Comparison of ENCODE assay signal across 20 mouse cellular contexts in the genomic region with DNA sequence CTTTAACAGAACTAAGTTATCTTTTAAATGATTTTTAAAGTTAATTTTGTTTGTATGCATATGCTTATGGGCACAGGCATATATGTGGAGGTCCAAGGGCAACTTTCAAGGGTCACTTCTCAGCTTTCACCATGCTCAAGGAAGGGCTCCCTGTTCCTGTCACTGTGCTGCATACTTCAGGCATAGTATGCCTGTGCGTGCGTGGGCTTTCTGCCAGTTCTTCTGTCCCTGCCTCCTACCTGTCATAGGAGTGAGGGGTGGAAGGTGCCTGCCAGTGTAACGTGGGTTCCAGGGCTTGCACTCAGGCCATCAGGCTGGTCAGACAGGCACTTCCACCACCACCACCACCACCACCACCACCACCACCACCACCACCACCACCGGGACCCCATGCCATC.
DNase-seq lines count a peak whose midpoint lies in the region; ATAC-seq and TF ChIP-seq lines count a peak whose summit lies in the region.
"Had no signal": no experiment of that assay in that cellular context is flagged by ENCODE, and none has a peak within 500 bp of the region (broad histone marks: within the 10 kb centered on the region; RNA-seq: fewer than 3 reads in every experiment).

No protein-coding gene starts in this region.

- no peaks in the 10 kb centered on the region for H3K79me2 ChIP-seq in heart, adult 2 months (replicated peaks; ENCODE audit: control insufficient read depth, insufficient read depth, low read length)

- TF ChIP-seq CTCF in heart, adult 2 months (IDR thresholded peaks at IDR 0.05), result no peak

- H3K9ac ChIP-seq in heart, embryonic 16.5 days (ENCODE audit: low read length), result no peak overlapping the region
- H3K9ac ChIP-seq in heart, adult 2 months (ENCODE audit: low read depth, low read length), result no peak overlapping the region
- H3K9ac ChIP-seq in lung, embryonic 15.5 days, result no peak overlapping the region
- H3K9ac ChIP-seq: embryonic facial prominence, embryonic 13.5 days; hindbrain, embryonic 12.5 days; liver, postnatal 0 days had no signal

- peak overlapping the region; percentile 58 for H3K27ac ChIP-seq in heart, embryonic 16.5 days (ENCODE audit: low read length)
- no peak overlapping the region for H3K27ac ChIP-seq in heart, adult 2 months
- peak overlapping the region; percentile 53 for H3K27ac ChIP-seq in lung, embryonic 15.5 days
- H3K27ac ChIP-seq: embryonic facial prominence, embryonic 13.5 days; gastrocnemius, adult 2 months; hindbrain, embryonic 12.5 days; left cerebral cortex, adult 2 months had no signal

- peak; percentile 19 to 31 for DNase-seq in cerebellum, postnatal 10 days
- DNase-seq in cerebellum, adult 8-10 months, result no peak
- no peak for DNase-seq in heart, adult 2 months
- DNase-seq in lung, postnatal 36 days, result no peak
- DNase-seq in urinary bladder, postnatal 14 days (ENCODE audit: low spot score), result peak; percentile 16
- DNase-seq in urinary bladder, postnatal 4 days (ENCODE audit: low spot score in 2 of 2), result no peak
- DNase-seq: cerebellum, adult 9-11 months; gastrocnemius, adult 2 months; heart, postnatal 10 days; layer of hippocampus, adult 9-11 months; left cerebral cortex, postnatal 4 days; liver, postnatal 0 days; right cerebral cortex, postnatal 25 days; thymus, postnatal 25 days had no signal

- no peak for TF ChIP-seq POLR2A in heart, adult 2 months (IDR thresholded peaks at IDR 0.05; ENCODE audit: insufficient read depth, low read depth, low read length)

- ATAC-seq in heart, embryonic 16.5 days (replicated peaks; ENCODE audit: extremely low read depth, insufficient read depth, low FRiP score), result peak; percentile 74
- ATAC-seq in lung, embryonic 15.5 days (ENCODE audit: borderline replicate concordance, extremely low read depth, low FRiP score, low TSS enrichment), result peak; percentile 64; the same call in 1 of the 2 replicates
- ATAC-seq: inflammation-experienced regulatory T-cells, adult 6 months; liver, postnatal 0 days had no signal

- H3K9me3 ChIP-seq in heart, embryonic 16.5 days (replicated peaks; ENCODE audit: control insufficient read depth, low read length), result 0 out of 2 replicates have a peak, but pooled peaks cover 3% of the 10 kb centered on the region
- no peaks in the 10 kb centered on the region for H3K9me3 ChIP-seq in lung, embryonic 15.5 days
- H3K9me3 ChIP-seq: embryonic facial prominence, embryonic 13.5 days; hindbrain, embryonic 12.5 days had no signal

- intact Hi-C loops in heart, adult 2 months (cut with DNase I), result no loop called here

- H3K4me3 ChIP-seq in heart, embryonic 16.5 days (ENCODE audit: low read length), result no peak overlapping the region
- no peak overlapping the region for H3K4me3 ChIP-seq in heart, adult 2 months
- no peak overlapping the region for H3K4me3 ChIP-seq in lung, embryonic 15.5 days
- H3K4me3 ChIP-seq: embryonic facial prominence, embryonic 13.5 days; gastrocnemius, adult 2 months; hindbrain, embryonic 12.5 days; left cerebral cortex, adult 2 months had no signal

- no peak for TF ChIP-seq EP300 in heart, adult 2 months (IDR thresholded peaks at IDR 0.05; ENCODE audit: insufficient read depth, low read depth, low read length)

- H3K27me3 ChIP-seq in heart, embryonic 16.5 days (ENCODE audit: control insufficient read depth, insufficient read depth, low read length), result no peaks in the 10 kb centered on the region
- H3K27me3 ChIP-seq in heart, adult 2 months (ENCODE audit: control insufficient read depth, insufficient read depth, low read length), result no peaks in the 10 kb centered on the region
- H3K27me3 ChIP-seq in lung, embryonic 15.5 days, result no peaks in the 10 kb centered on the region
- H3K27me3 ChIP-seq: embryonic facial prominence, embryonic 13.5 days; hindbrain, embryonic 12.5 days had no signal

- H3K4me2 ChIP-seq in heart, embryonic 16.5 days (ENCODE audit: low read depth, low read length), result no peak overlapping the region
- no peak overlapping the region for H3K4me2 ChIP-seq in lung, embryonic 15.5 days
- H3K4me2 ChIP-seq: embryonic facial prominence, embryonic 13.5 days; hindbrain, embryonic 12.5 days had no signal

- no peaks in the 10 kb centered on the region for H3K36me3 ChIP-seq in heart, embryonic 16.5 days (ENCODE audit: control insufficient read depth, insufficient read depth)
- H3K36me3 ChIP-seq in heart, adult 2 months (ENCODE audit: control insufficient read depth, insufficient read depth, low read length), result no peaks in the 10 kb centered on the region
- H3K36me3 ChIP-seq in lung, embryonic 15.5 days, result no peaks in the 10 kb centered on the region
- H3K36me3 ChIP-seq: embryonic facial prominence, embryonic 13.5 days; hindbrain, embryonic 12.5 days had no signal

- H3K4me1 ChIP-seq in heart, embryonic 16.5 days (ENCODE audit: control insufficient read depth, insufficient read depth, low read length), result peaks cover 19% of the 10 kb centered on the region
- H3K4me1 ChIP-seq in heart, adult 2 months (ENCODE audit: control insufficient read depth, insufficient read depth, low read length), result no peaks in the 10 kb centered on the region
- peaks cover 33% of the 10 kb centered on the region for H3K4me1 ChIP-seq in lung, embryonic 15.5 days

- 51% methylated on average over 4 of the region's 4 CpGs for WGBS in heart, embryonic 16.5 days
- 84% methylated on average over 4 of the region's 4 CpGs for WGBS in heart, adult 2 months
- 44% methylated on average over 4 of the region's 4 CpGs for WGBS in lung, embryonic 15.5 days

Comparison
In these comparisons a context has a peak if more than half of its experiments do, and no peak if none do; other contexts are left out.
1. DNase-seq: peak in cerebellum, postnatal 10 days (2 of 2) and urinary bladder, postnatal 14 days (single experiment); none in cerebellum, adult 8-10 months (single experiment), heart, adult 2 months (0 of 2), lung, postnatal 36 days (single experiment) and urinary bladder, postnatal 4 days (0 of 2).